Mouse (Mus musculus) ES-Bruce4 (cell line): ENCODE data around the gene Il1rap. TPM values are rescaled to one million over a fixed set of nuclear protein-coding genes. Genes with fewer than 3 reads are reported as not detected.

ENCODE experiments used
- H3K27ac ChIP-seq: 2 replicates; pipeline ENCODE4 v1.5.1; 2012; ENCODE audit warnings: low read length, inconsistent platforms; ENCODE audit not compliant: insufficient read depth
- H3K27me3 ChIP-seq: 2 replicates; pipeline ENCODE4 v1.6.1; 2012; ENCODE audit warnings: mild to moderate bottlenecking, low read length, inconsistent platforms; ENCODE audit not compliant: control insufficient read depth, poor library complexity, insufficient read depth, severe bottlenecking
- H3K36me3 ChIP-seq: 2 replicates; pipeline ENCODE4 v1.6.1; 2012; ENCODE audit warnings: inconsistent platforms, mild to moderate bottlenecking, low read length, moderate library complexity; ENCODE audit not compliant: control insufficient read depth, poor library complexity, insufficient read depth, severe bottlenecking
- H3K4me1 ChIP-seq: one replicate; pipeline ENCODE4 v1.8.1; 2011; ENCODE audit warnings: low read length; ENCODE audit not compliant: control insufficient read depth, insufficient read depth
- H3K4me3 ChIP-seq: 2 replicates; pipeline ENCODE4 v1.5.1; 2011; ENCODE audit warnings: low read depth, mild to moderate bottlenecking, low read length
- H3K9ac ChIP-seq: 2 replicates; pipeline ENCODE4 v1.6.1; 2012; ENCODE audit warnings: low read depth, mild to moderate bottlenecking, inconsistent platforms; ENCODE audit not compliant: poor library complexity, severe bottlenecking
- H3K9me3 ChIP-seq: replicated peaks from 2 replicates; pipeline ENCODE4 v1.6.1; 2012; ENCODE audit warnings: mild to moderate bottlenecking, low read length, inconsistent platforms; ENCODE audit not compliant: control insufficient read depth, poor library complexity, insufficient read depth, severe bottlenecking
- CTCF ChIP-seq: IDR thresholded peaks from one replicate; pipeline ENCODE4 v1.8.1; 2011; ENCODE audit warnings: low read depth, low read length
- EP300 ChIP-seq: IDR thresholded peaks from 2 replicates; pipeline ENCODE4 v1.6.1; 2011; ENCODE audit warnings: low read depth, low read length; ENCODE audit not compliant: insufficient read depth
- POLR2A ChIP-seq: IDR thresholded peaks from one replicate; pipeline ENCODE4 v1.8.1; 2011; ENCODE audit warnings: low read length; ENCODE audit not compliant: insufficient read depth
- polyA plus RNA-seq: library from polyadenylated mRNA; stranded (reverse); fragments of >200 nt; gene quantifications from 2 replicates; pipeline ENCODE4 v1.2.4, GENCODE M21; 2011; ENCODE audit warnings: low read depth; ENCODE audit not compliant: missing spikeins, insufficient read depth, insufficient read length

Gene Il1rap
- polyA plus RNA-seq, 1 experiment = 1.3 TPM

DNA sequence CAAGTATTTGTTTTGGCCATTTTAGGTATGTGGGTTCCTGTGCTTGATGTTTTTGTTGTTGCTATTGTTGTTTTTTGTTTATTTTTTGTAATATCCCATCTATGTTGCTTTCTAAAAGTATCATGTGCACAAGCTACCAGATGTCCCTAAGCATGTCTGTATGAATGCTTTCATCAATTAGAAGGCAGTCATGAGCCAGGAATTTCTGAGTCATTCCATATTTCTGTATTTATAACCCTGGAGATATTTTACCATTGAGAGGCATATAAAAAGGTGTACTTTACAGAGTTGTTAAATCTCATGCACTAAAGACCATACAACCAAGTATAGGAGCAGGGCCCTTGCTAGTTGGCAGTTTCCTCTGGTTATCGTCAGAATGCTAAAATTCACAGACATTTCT lies 41.6 kb downstream of the Il1rap start:
- no peak for TF ChIP-seq POLR2A
- no peak for TF ChIP-seq EP300
- no peak for TF ChIP-seq CTCF
- Histone ChIP-seq H3K27ac (no peak overlapping the region), H3K9me3 (no peaks in the 10 kb centered on the region), H3K27me3 (no peaks in the 10 kb centered on the region; the same call in 1 of the 2 replicates), H3K4me3 (no peak overlapping the region), H3K4me1 (no peaks in the 10 kb centered on the region), H3K36me3 (no peaks in the 10 kb centered on the region), H3K9ac (no peak overlapping the region)

DNA sequence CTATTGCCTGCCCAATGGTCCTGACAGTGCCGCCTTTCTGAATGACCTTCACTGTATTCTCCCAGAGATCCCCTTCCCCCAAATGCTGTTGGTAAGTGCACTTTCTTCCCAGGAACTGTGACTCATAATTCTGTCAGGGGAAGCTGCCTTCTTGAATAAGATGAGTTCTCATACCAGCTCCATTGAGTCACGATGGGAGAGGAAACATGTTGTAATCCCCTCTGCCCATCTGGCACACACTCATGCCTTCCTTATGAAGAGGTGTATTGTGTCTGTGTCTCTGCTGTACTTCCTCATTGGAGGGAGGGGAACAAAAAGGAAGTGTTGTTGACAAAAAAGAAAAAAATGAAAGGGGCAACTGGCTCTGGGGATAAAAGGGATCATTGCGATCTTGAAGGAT lies 44.6 kb downstream of the Il1rap start:
- H3K27ac ChIP-seq = no peak overlapping the region
- H3K4me3 ChIP-seq = no peak overlapping the region
- H3K4me1 ChIP-seq = no peaks in the 10 kb centered on the region
- TF ChIP-seq CTCF (no peak), EP300 (no peak), POLR2A (no peak)
- H3K36me3 ChIP-seq = no peaks in the 10 kb centered on the region
- no peak overlapping the region for H3K9ac ChIP-seq
- no peaks in the 10 kb centered on the region; the same call in 1 of the 2 replicates for H3K27me3 ChIP-seq
- no peaks in the 10 kb centered on the region for H3K9me3 ChIP-seq

DNA sequence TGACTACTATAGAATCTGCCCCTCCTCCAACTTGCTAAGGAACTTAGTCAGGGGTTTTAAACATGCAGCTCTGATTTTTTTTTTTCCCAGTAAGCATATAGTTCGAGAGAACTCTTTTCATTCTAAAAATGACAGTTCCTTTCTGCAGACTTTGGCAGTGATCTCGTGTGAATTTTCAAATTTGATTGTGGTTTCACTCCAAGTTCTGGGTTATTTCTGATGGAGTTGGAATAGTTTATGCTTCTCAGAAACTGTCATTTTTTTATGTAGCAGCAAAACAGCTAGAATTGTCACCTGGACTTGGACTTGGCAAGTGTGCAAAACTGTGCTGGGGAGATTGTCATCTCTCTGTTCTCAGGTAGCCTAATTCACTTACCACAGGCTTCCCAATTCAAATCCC lies 53.3 kb downstream of the Il1rap start:
- TF ChIP-seq EP300 (no peak), CTCF (no peak), POLR2A (no peak)
- H3K36me3 ChIP-seq = no peaks in the 10 kb centered on the region
- no peak overlapping the region for H3K4me3 ChIP-seq
- H3K9me3 ChIP-seq = no peaks in the 10 kb centered on the region
- no peaks in the 10 kb centered on the region for H3K4me1 ChIP-seq
- no peak overlapping the region for H3K27ac ChIP-seq
- H3K27me3 ChIP-seq = no peaks in the 10 kb centered on the region
- no peak overlapping the region for H3K9ac ChIP-seq

DNA sequence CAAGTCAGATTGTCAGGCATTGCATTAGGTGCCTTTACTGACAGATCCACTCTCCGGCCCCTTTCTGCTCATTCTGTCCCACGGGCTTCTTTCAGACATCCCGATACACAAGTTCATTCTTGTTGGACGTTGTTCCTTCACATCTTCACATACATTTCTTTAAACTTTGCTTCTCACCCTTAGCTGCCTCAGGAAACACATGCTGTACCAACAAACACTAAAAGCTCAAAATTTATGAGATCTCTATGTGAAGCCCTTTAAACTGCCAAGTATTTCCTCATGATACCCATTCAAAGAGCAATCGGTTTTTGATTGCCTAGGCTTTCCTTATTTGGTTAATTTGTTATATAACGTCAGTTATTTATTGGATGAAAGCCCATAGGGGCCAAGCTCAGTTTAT lies 61.6 kb downstream of the Il1rap start:
- Histone ChIP-seq H3K9ac (no peak overlapping the region), H3K9me3 (no peaks in the 10 kb centered on the region), H3K27me3 (no peaks in the 10 kb centered on the region), H3K27ac (no peak overlapping the region), H3K4me1 (no peaks in the 10 kb centered on the region), H3K4me3 (no peak overlapping the region), H3K36me3 (no peaks in the 10 kb centered on the region)
- TF ChIP-seq CTCF = no peak
- no peak for TF ChIP-seq EP300
- TF ChIP-seq POLR2A = no peak

DNA sequence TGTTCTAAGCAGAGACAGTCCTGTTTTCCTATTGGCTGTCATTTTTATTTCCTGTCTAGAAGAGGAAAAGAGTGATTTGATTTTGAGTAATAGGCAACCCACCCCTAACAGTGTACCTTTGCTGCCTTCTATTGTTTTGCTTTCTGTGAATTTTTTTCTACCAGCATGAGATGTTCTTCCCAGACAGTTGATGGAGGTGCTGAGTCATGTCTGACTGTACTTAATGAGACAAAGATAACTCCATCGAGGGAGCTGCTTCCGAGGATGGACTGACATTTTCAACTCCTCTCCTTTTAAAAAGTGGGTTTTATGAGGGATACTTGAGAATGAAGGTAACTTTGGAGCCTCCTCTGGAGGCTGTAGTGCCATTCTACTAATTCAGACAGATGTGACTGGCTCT lies 64.6 kb downstream of the Il1rap start:
- Histone ChIP-seq H3K36me3 (no peaks in the 10 kb centered on the region), H3K27me3 (no peaks in the 10 kb centered on the region), H3K27ac (no peak overlapping the region), H3K4me3 (no peak overlapping the region), H3K4me1 (no peaks in the 10 kb centered on the region), H3K9me3 (no peaks in the 10 kb centered on the region), H3K9ac (no peak overlapping the region)
- TF ChIP-seq CTCF (no peak), POLR2A (no peak), EP300 (no peak)

DNA sequence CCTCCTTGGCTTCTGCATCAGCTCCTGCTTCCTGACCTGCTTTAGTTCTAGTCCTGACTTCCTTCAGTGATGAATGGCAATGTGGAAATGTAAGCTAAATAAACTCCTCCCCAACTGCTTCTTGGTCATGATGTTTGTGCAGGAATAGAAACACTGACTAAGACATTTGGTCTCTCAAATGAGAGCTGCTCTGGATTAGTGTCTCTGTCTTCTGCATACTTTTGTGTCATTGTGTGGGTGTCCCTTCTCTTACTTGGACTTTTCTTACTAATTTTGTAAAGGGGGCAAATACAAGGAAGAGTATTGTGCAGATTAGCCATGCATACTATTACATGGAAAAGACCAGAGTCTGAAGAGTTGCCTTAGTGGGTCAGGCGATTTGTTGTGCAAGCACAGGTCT lies 65.5 kb downstream of the Il1rap start:
- no peak overlapping the region for H3K9ac ChIP-seq
- no peaks in the 10 kb centered on the region for H3K36me3 ChIP-seq
- no peaks in the 10 kb centered on the region for H3K4me1 ChIP-seq
- no peaks in the 10 kb centered on the region for H3K9me3 ChIP-seq
- H3K4me3 ChIP-seq = no peak overlapping the region
- no peaks in the 10 kb centered on the region for H3K27me3 ChIP-seq
- TF ChIP-seq POLR2A (no peak), CTCF (no peak), EP300 (no peak)
- H3K27ac ChIP-seq = no peak overlapping the region
